Mouse (Mus musculus): ENCODE results near the gene Aox4. TPM values are rescaled to one million over a fixed set of nuclear protein-coding genes. Genes with fewer than 3 reads are reported as not detected.

Gene Aox4
- polyA plus RNA-seq, 1 experiment from 2014 or later: 1.7 TPM

DNA sequence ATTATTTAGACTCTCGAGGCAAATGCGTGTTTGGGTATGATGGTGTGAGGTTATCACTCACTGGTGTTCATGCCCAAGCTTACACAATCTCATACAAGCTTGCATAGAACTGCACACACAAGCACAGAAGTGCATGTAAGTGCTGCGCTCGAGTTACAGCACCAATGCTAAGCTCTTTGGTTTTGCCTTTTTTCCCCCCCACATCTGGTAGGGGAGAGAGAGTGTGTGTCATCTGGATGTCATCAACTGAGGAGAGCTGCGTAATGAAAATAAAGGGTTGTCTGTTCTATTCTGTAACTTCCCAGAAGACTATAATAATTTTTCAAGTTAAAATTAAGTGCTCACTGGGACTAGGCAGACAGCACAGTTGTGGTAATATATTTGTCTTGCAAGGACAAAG lies 3.6 kb downstream of the Aox4 start:
- Histone ChIP-seq H3K36me3 (ENCODE audit: control insufficient read depth, insufficient read depth, low read length) (no peaks in the 10 kb centered on the region), H3K4me3 (ENCODE audit: low read depth, low read length) (no peak overlapping the region), H3K27me3 (replicated peaks; ENCODE audit: control insufficient read depth, insufficient read depth, low read length) (no peaks in the 10 kb centered on the region), H3K27ac (ENCODE audit: low read depth, low read length) (no peak overlapping the region), H3K4me1 (replicated peaks; ENCODE audit: control insufficient read depth, insufficient read depth, low read length) (no peaks in the 10 kb centered on the region), H3K4me2 (no peak overlapping the region), H3K9ac (ENCODE audit: low read depth, low read length) (no peak overlapping the region), H3K9me3 (ENCODE audit: control insufficient read depth, low read length) (no peaks in the 10 kb centered on the region)
- no peak for DNase-seq (ENCODE audit: low spot score)
- ATAC-seq (replicated peaks; ENCODE audit: low FRiP score): no peak
- WGBS: 80% methylated on average over 5 of the region's 5 CpGs

DNA sequence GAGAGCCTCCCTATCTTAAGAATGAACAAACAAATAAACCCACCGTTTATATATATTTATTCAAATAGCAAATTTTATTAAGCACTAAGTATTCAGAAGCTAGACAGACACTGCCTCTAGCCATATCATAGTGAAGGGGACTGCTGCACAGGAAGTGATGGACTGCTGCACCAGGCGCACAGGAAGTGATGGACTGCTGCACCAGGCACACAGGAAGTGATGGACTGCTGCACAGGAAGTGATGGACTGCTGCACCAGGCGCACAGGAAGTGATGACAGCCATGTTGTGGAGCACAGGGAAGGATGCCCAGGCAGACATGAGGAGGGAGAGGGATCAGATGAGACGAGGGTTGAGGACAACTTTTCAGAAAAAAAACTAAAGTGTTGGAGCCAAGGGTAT lies 5.2 kb downstream of the Aox4 start:
- WGBS: 75% methylated on average over 4 of the region's 4 CpGs
- H3K4me2 ChIP-seq: no peak overlapping the region
- H3K36me3 ChIP-seq (ENCODE audit: control insufficient read depth, insufficient read depth, low read length): no peaks in the 10 kb centered on the region
- no peak overlapping the region for H3K27ac ChIP-seq (ENCODE audit: low read depth, low read length)
- ATAC-seq (replicated peaks; ENCODE audit: low FRiP score) (no peak), DNase-seq (ENCODE audit: low spot score) (no peak)
- H3K4me1 ChIP-seq (replicated peaks; ENCODE audit: control insufficient read depth, insufficient read depth, low read length): no peaks in the 10 kb centered on the region
- no peak overlapping the region for H3K9ac ChIP-seq (ENCODE audit: low read depth, low read length)
- H3K9me3 ChIP-seq (ENCODE audit: control insufficient read depth, low read length): no peaks in the 10 kb centered on the region
- no peak overlapping the region for H3K4me3 ChIP-seq (ENCODE audit: low read depth, low read length)
- no peaks in the 10 kb centered on the region for H3K27me3 ChIP-seq (replicated peaks; ENCODE audit: control insufficient read depth, insufficient read depth, low read length)

DNA sequence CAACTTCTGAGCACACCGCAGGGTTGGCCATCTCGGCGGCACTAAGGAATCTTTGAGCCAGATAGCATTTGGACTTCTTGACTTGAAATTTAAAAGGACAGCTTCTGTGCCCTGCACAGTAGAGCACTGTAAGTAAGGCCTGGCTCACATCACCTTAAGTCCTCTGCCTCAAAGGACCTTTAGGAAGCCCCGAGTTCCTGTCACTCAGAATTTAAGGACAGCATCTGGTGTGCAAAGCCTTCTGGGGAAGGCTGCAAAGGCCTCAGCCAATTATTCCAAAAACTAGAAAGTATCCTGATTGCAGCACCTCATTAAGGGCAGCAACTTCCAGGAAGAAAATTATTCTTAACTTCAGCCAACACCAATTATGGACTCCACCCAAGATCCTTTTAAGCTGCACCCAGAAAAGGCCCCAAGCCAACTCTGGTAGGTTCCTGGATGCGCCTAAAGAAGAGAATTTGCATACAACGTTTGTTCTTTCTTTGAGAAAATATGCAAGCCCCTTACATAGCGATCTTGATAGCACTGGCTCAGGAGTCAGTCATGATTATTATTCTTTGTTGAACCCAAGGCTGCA lies 5.8 kb downstream of the Aox4 start:
- H3K4me1 ChIP-seq (replicated peaks; ENCODE audit: control insufficient read depth, insufficient read depth, low read length): no peaks in the 10 kb centered on the region
- H3K9ac ChIP-seq (ENCODE audit: low read depth, low read length): no peak overlapping the region
- no peak overlapping the region for H3K4me3 ChIP-seq (ENCODE audit: low read depth, low read length)
- ATAC-seq (replicated peaks; ENCODE audit: low FRiP score) (no peak), DNase-seq (ENCODE audit: low spot score) (no peak)
- WGBS: 84% methylated on average over 7 of the region's 7 CpGs
- no peak overlapping the region for H3K27ac ChIP-seq (ENCODE audit: low read depth, low read length)
- H3K9me3 ChIP-seq (ENCODE audit: control insufficient read depth, low read length): no peaks in the 10 kb centered on the region
- H3K36me3 ChIP-seq (ENCODE audit: control insufficient read depth, insufficient read depth, low read length): no peaks in the 10 kb centered on the region
- H3K27me3 ChIP-seq (replicated peaks; ENCODE audit: control insufficient read depth, insufficient read depth, low read length): no peaks in the 10 kb centered on the region
- no peak overlapping the region for H3K4me2 ChIP-seq

DNA sequence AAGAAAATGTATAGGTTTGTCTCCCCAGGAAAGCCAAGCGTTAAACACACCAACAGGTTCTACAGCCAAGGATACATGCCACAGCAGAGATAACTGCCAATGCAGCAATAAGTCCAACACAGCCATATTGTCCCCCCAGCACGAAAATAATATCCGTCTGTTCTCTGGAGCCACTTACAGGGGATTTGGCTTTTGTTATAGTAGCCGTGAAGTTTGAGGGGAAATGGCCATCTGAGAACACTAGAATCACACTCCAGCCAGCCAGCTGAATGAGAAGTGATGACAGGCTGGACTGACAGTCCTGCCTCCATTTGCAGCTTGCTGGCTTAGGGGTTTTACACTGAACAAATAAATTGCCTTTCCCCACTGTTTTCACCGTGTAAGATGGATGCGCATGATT lies 10.9 kb downstream of the Aox4 start:
- no peak overlapping the region for H3K4me2 ChIP-seq
- WGBS: 83% methylated on average over 6 of the region's 6 CpGs
- no peaks in the 10 kb centered on the region for H3K4me1 ChIP-seq (replicated peaks; ENCODE audit: control insufficient read depth, insufficient read depth, low read length)
- H3K27me3 ChIP-seq (replicated peaks; ENCODE audit: control insufficient read depth, insufficient read depth, low read length): no peaks in the 10 kb centered on the region
- no peak overlapping the region for H3K9ac ChIP-seq (ENCODE audit: low read depth, low read length)
- no peak for ATAC-seq (replicated peaks; ENCODE audit: low FRiP score)
- no peaks in the 10 kb centered on the region for H3K9me3 ChIP-seq (ENCODE audit: control insufficient read depth, low read length)
- no peak overlapping the region for H3K27ac ChIP-seq (ENCODE audit: low read depth, low read length)
- DNase-seq (ENCODE audit: low spot score): no peak
- H3K36me3 ChIP-seq (ENCODE audit: control insufficient read depth, insufficient read depth, low read length): no peaks in the 10 kb centered on the region
- H3K4me3 ChIP-seq (ENCODE audit: low read depth, low read length): no peak overlapping the region

DNA sequence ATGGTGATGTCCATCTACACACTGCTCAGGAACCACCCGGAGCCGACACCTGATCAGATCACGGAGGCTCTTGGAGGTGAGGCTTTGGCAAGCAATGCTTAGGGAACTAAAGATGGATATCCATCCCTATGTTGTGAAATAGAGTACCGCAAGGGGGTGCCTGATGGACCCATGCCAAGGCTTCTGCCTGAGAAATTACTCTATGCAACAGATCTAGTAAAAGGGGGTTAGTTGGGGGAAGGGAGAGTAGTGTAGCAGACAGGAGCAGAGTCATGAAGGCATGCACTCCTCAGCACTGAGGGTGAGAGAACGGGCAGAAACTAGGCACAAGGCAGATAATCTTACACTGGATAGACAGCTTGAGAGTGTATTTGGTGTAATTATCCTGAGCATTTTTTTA lies 11.7 kb downstream of the Aox4 start:
- ATAC-seq (replicated peaks; ENCODE audit: low FRiP score) (no peak), DNase-seq (ENCODE audit: low spot score) (no peak)
- no peaks in the 10 kb centered on the region for H3K9me3 ChIP-seq (ENCODE audit: control insufficient read depth, low read length)
- no peaks in the 10 kb centered on the region for H3K27me3 ChIP-seq (replicated peaks; ENCODE audit: control insufficient read depth, insufficient read depth, low read length)
- H3K4me2 ChIP-seq: no peak overlapping the region
- no peak overlapping the region for H3K9ac ChIP-seq (ENCODE audit: low read depth, low read length)
- H3K36me3 ChIP-seq (ENCODE audit: control insufficient read depth, insufficient read depth, low read length): no peaks in the 10 kb centered on the region
- no peak overlapping the region for H3K4me3 ChIP-seq (ENCODE audit: low read depth, low read length)
- H3K4me1 ChIP-seq (replicated peaks; ENCODE audit: control insufficient read depth, insufficient read depth, low read length): no peaks in the 10 kb centered on the region
- 87% methylated on average over 5 of the region's 5 CpGs for WGBS
- no peak overlapping the region for H3K27ac ChIP-seq (ENCODE audit: low read depth, low read length)

DNA sequence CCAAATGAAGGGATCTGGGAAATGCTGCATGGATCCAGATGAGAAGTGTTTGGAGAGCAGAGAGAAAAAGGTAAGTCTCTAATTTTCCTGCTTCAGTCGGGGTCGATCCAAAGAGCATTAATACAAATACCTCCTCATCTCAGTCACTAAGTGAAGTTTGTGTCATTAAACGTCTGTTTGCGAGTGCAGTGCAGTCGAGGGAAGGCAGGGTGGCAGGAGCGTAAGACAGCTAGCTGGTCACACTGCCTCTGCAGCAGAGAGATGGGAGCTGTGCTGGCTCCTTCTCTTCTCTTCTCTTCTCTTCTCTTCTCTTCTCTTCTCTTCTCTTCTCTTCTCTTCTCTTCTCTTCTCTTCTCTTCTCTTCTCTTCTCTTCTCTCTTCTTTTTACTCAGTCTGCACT lies 17.9 kb downstream of the Aox4 start:
- DNase-seq (ENCODE audit: low spot score) (no peak), ATAC-seq (replicated peaks; ENCODE audit: low FRiP score) (no peak)
- 74% methylated on average over 6 of the region's 6 CpGs for WGBS
- no peaks in the 10 kb centered on the region for H3K36me3 ChIP-seq (ENCODE audit: control insufficient read depth, insufficient read depth, low read length)
- no peaks in the 10 kb centered on the region for H3K9me3 ChIP-seq (ENCODE audit: control insufficient read depth, low read length)
- H3K4me2 ChIP-seq: no peak overlapping the region
- H3K4me3 ChIP-seq (ENCODE audit: low read depth, low read length): no peak overlapping the region
- H3K9ac ChIP-seq (ENCODE audit: low read depth, low read length): no peak overlapping the region
- H3K4me1 ChIP-seq (replicated peaks; ENCODE audit: control insufficient read depth, insufficient read depth, low read length): no peaks in the 10 kb centered on the region
- no peaks in the 10 kb centered on the region for H3K27me3 ChIP-seq (replicated peaks; ENCODE audit: control insufficient read depth, insufficient read depth, low read length)
- H3K27ac ChIP-seq (ENCODE audit: low read depth, low read length): no peak overlapping the region

DNA sequence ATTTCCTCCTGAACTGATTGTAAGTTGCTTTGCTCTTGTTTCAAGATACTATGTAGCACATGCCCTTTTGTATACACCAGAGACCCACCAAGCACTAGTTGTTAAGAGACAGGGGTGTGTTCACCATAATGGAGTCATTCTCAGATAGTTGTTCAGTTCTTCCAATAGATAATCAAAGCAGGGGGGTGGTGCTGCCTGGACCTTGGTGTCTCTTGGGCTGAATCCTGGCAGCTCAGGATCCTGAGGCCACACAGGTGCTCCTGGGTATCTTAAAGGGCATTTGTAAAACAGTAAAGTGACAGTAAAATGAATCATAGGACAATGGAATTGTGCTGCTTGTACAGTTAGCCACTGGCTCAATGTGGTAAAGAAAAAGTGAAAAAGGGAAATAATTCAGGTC lies 18.7 kb downstream of the Aox4 start:
- Histone ChIP-seq H3K27me3 (replicated peaks; ENCODE audit: control insufficient read depth, insufficient read depth, low read length) (no peaks in the 10 kb centered on the region), H3K9ac (ENCODE audit: low read depth, low read length) (no peak overlapping the region), H3K27ac (ENCODE audit: low read depth, low read length) (no peak overlapping the region), H3K4me3 (ENCODE audit: low read depth, low read length) (no peak overlapping the region), H3K36me3 (ENCODE audit: control insufficient read depth, insufficient read depth, low read length) (no peaks in the 10 kb centered on the region), H3K9me3 (ENCODE audit: control insufficient read depth, low read length) (no peaks in the 10 kb centered on the region), H3K4me2 (no peak overlapping the region), H3K4me1 (replicated peaks; ENCODE audit: control insufficient read depth, insufficient read depth, low read length) (no peaks in the 10 kb centered on the region)
- DNase-seq (ENCODE audit: low spot score): no peak
- ATAC-seq (replicated peaks; ENCODE audit: low FRiP score): no peak

DNA sequence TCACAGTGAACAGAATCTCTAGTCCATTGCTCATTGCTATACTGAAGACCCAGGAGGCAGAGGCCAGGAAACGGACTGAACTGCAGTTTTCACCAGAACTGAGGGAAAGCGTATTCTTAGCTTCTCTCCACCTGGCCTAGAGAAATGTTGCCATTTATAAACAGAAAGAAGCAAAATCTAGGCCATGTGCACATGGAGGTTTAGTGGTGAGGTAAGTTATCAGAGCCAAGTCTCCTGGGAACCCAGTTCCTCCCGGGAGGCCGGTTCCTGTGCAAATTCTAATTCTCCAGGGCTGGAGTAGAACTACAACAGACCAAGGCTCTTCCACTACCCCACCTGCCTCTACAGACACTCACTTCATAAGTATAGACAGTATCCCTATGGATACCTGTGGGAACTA lies 19.6 kb downstream of the Aox4 start:
- Histone ChIP-seq H3K27ac (ENCODE audit: low read depth, low read length) (no peak overlapping the region), H3K27me3 (replicated peaks; ENCODE audit: control insufficient read depth, insufficient read depth, low read length) (no peaks in the 10 kb centered on the region), H3K9me3 (ENCODE audit: control insufficient read depth, low read length) (no peaks in the 10 kb centered on the region), H3K4me3 (ENCODE audit: low read depth, low read length) (no peak overlapping the region), H3K9ac (ENCODE audit: low read depth, low read length) (no peak overlapping the region), H3K36me3 (ENCODE audit: control insufficient read depth, insufficient read depth, low read length) (no peaks in the 10 kb centered on the region), H3K4me2 (no peak overlapping the region), H3K4me1 (replicated peaks; ENCODE audit: control insufficient read depth, insufficient read depth, low read length) (no peaks in the 10 kb centered on the region)
- DNase-seq (ENCODE audit: low spot score) (no peak), ATAC-seq (replicated peaks; ENCODE audit: low FRiP score) (no peak)
- WGBS: 77% methylated on average over 4 of the region's 4 CpGs

DNA sequence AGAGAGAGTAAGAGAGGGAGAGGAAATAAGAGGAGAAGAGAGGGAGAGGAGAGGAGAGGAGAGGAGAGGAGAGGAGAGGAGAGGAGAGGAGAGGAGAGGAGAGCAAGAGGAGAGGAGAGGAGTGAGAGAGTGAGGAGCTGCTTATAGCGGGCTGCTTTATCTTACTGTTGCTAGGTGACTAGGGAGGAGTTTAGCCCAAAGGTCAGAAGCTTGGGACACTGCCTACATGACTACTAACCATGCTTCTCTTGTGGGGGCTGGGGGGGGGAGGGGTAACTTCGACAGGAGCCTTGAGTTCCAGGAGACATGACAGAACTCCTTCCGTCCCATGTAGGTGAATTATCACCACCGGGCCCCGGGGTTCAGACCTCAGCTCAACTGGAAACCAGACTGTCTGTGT lies 20.3 kb downstream of the Aox4 start:
- Histone ChIP-seq H3K4me1 (replicated peaks; ENCODE audit: control insufficient read depth, insufficient read depth, low read length) (no peaks in the 10 kb centered on the region), H3K9me3 (ENCODE audit: control insufficient read depth, low read length) (no peaks in the 10 kb centered on the region), H3K27ac (ENCODE audit: low read depth, low read length) (no peak overlapping the region), H3K4me3 (ENCODE audit: low read depth, low read length) (no peak overlapping the region), H3K36me3 (ENCODE audit: control insufficient read depth, insufficient read depth, low read length) (no peaks in the 10 kb centered on the region), H3K4me2 (no peak overlapping the region), H3K9ac (ENCODE audit: low read depth, low read length) (no peak overlapping the region), H3K27me3 (replicated peaks; ENCODE audit: control insufficient read depth, insufficient read depth, low read length) (no peaks in the 10 kb centered on the region)
- 33% methylated on average over 5 of the region's 5 CpGs for WGBS
- ATAC-seq (replicated peaks; ENCODE audit: low FRiP score): no peak; the same call in 1 of the 2 replicates
- no peak for DNase-seq (ENCODE audit: low spot score)
